Mouse (Mus musculus) hematopoietic multipotent progenitor cell, adult 10-12 weeks (in vitro differentiated cells): ENCODE measurements around the gene Bex4. TPM values are rescaled to one million over a fixed set of nuclear protein-coding genes. Genes with fewer than 3 reads are reported as not detected.

ENCODE experiments used
- polyA plus RNA-seq: library from polyadenylated mRNA; stranded (reverse); fragments of >175 nt; gene quantifications from 2 replicates; pipeline ENCODE4 v1.2.3, GENCODE M21; 2012; ENCODE audit warnings: low replicate concordance

Bex4 gene
- polyA plus RNA-seq: 0.36 and 3.0 TPM in 2 replicates

DNA sequence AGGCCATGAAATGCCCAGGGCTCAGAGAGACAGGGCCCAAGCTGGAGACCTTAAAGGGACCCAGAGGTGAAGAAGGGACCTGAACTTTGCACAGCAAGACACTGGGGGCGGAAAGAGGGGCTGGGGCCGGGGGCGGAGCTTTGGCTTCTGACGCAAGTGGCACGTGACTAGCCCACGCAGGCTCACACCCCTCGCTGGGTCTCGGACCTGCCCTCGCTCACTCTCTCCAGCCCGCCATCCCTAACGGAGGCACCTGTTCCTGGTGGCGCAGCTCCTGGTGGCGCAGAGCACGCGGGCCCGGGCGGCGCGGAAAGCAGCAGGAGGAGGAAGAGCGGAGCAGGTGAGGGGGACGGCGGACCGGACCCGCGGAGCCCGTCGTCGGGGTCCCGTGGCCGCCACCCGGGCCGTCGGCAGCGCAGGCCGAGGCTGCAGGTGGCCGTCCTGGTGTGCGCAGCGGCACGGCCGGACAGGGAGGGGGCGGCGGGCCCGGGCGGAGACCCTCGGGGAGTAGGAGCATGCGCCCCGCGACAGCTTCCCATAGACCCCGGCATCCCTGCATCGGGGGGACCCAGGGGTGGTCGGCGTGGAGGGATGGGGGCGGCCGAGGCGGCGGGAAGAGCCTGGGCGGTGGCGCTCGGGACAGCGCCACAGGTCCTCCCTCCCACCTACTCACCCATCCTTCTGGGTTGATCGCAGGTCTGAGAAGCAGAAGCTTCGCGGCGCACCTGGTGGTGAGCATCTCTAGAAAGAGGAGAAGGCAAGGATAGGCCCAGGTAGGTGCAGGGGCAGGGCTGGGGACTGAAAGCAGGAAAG, at the start of gene Bex4:
TSS of gene Bex4 (plus strand) at position 170 of the 813 bp plus-strand sequence.

GRCm38 (mm10) chrX:136172118-136172551, 33.3 kb downstream of the Bex4 start, which contains the start of gene Tceal8:
Gene Tceal8, minus strand, starts transcription at chrX:136172342.

Other genes with a start within 250 kb of the Bex4 start
- 1.3 and 1.8 TPM in 2 replicates for gene Arxes2, start 145.2 kb upstream of the Bex4 start, polyA plus RNA-seq
- gene Arxes1, start 105.6 kb upstream of the Bex4 start, polyA plus RNA-seq: not detected in 2 replicates
- 0.54 and 0.74 TPM in 2 replicates for gene Bex2, start 70.8 kb upstream of the Bex4 start, polyA plus RNA-seq
- not detected in 2 replicates for gene Nxf3, start 53.7 kb upstream of the Bex4 start, polyA plus RNA-seq
- 0.14 and 4.2 TPM in 2 replicates for gene Tceal8, start 33.3 kb downstream of the Bex4 start, polyA plus RNA-seq
- 0.28 TPM in 1 of 2 replicates, not detected in the other for gene Tceal5, start 64.9 kb downstream of the Bex4 start, polyA plus RNA-seq
- not detected in 2 replicates for gene Tceal7, start 75.8 kb downstream of the Bex4 start, polyA plus RNA-seq
- gene Bex1, start 76.5 kb downstream of the Bex4 start, polyA plus RNA-seq: 0.41 and 0.52 TPM in 2 replicates
- 17.3 and 33.5 TPM in 2 replicates for gene Tceal9, start 106.1 kb downstream of the Bex4 start, polyA plus RNA-seq
- 68.8 and 86.7 TPM in 2 replicates for gene Bex3, start 131.3 kb downstream of the Bex4 start, polyA plus RNA-seq